Mouse (Mus musculus) G1E (cell line): ENCODE measurements around the gene Pde9a. TPM values are rescaled to one million over a fixed set of nuclear protein-coding genes. Genes with fewer than 3 reads are reported as not detected.

ENCODE experiments used
- ATAC-seq: 2 replicates; pipeline ENCODE4 v1.8.0; 2016; ENCODE audit warnings: mild to moderate bottlenecking; ENCODE audit not compliant: insufficient number of reproducible peaks, poor library complexity, low FRiP score, severe bottlenecking; ENCODE audit errors: extremely low read depth
- DNase-seq: peaks from one replicate; pipeline ENCODE4 v3.0.0; 2012; ENCODE audit warnings: low spot score
- H3K27me3 ChIP-seq: 2 replicates; pipeline ENCODE4 v1.6.1; 2012; ENCODE audit warnings: mild to moderate bottlenecking, low read length, inconsistent platforms; ENCODE audit not compliant: insufficient read depth
- H3K36me3 ChIP-seq: replicated peaks from 2 replicates; pipeline ENCODE3; 2012; ENCODE audit warnings: mild to moderate bottlenecking, inconsistent platforms
- H3K4me1 ChIP-seq: 2 replicates; pipeline ENCODE4 v1.6.1; 2012; ENCODE audit warnings: low read depth, low read length, inconsistent platforms, mixed read lengths; ENCODE audit not compliant: insufficient read depth
- H3K4me3 ChIP-seq: 2 replicates; pipeline ENCODE4 v1.5.1; 2012; ENCODE audit warnings: low read depth, mild to moderate bottlenecking, inconsistent platforms, low read length, moderate library complexity, mixed read lengths
- H3K9me3 ChIP-seq: replicated peaks from 2 replicates; pipeline ENCODE4 v1.6.1; 2012; ENCODE audit warnings: inconsistent platforms
- CTCF ChIP-seq: IDR thresholded peaks from 2 replicates; pipeline ENCODE4 v1.5.1; 2012; ENCODE audit warnings: low read depth, low read length, inconsistent platforms, mixed read lengths
- GATA1 ChIP-seq: IDR thresholded peaks from 2 replicates; pipeline ENCODE4 v1.6.1; 2012; ENCODE audit warnings: borderline replicate concordance, low read length, inconsistent platforms, mixed read lengths
- GATA2 ChIP-seq: IDR thresholded peaks from 2 replicates; pipeline ENCODE4 v1.6.1; 2012; ENCODE audit warnings: low read depth, low read length, inconsistent platforms, borderline replicate concordance
- POLR2AphosphoS5 ChIP-seq: IDR thresholded peaks from 2 replicates; pipeline ENCODE4 v1.6.1; 2012; ENCODE audit warnings: low read depth, low read length, inconsistent platforms; ENCODE audit not compliant: insufficient replicate concordance
- TAL1 ChIP-seq: conservative IDR thresholded peaks from 2 replicates; pipeline ENCODE4 v1.6.1; 2012; ENCODE audit warnings: low read depth, low read length, inconsistent platforms, mixed read lengths
- polyA plus RNA-seq: library from polyadenylated mRNA; stranded (reverse); fragments of >175 nt; gene quantifications from 2 replicates; pipeline ENCODE4 v1.2.3, GENCODE M21; 2012
- total RNA-seq, 2 experiments: library from RNA; stranded (forward) in 1 of 2; stranded (reverse) in 1 of 2; fragments of 200-1000 nt in 1 of 2; fragments of >200 nt in 1 of 2; fragmentation: Nextera tagmentation in 1 of 2; gene quantifications; 2 replicates each; pipeline ENCODE4 v1.2.3; 2014 to 2017

Gene Pde9a
- total and polyA plus RNA-seq, 3 experiments, result 0.16 TPM; not detected in 2

DNA sequence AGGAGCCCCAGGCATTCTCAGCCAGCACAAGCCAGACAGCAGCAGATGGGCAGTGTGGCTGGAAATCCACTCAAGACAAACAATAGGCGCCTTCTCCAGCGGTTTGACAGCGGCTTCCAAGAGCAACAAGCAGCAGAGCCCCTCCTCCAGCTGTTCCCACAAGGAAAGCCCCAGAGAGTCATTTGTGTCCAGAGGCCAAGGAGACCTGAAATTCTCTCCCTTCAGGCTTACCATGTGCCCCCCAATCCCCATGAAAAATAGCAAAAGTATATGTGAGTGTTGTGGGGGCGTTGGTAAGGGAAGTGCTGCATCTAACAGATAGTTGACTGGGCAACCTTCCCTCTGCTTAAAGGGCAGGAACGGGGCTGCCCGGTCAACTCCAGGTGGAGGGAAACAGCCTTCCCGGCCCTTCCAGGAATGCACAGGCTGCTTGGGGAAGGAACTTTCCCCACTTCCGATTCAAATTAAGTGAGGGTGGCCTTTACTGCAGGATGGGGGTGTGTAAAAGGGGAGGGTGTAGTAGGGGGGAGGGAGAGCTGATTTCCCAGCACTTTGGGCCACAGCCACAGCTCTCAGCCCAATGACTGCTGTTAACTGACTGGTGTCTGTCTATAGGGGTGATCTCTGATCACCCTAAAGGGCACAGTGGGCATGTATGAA is 912 bp upstream of the Pde9a start:
- Histone ChIP-seq H3K4me3 (no peak overlapping the region), H3K36me3 (no peaks in the 10 kb centered on the region), H3K4me1 (no peaks in the 10 kb centered on the region), H3K9me3 (peaks cover 75% of the 10 kb centered on the region), H3K27me3 (no peaks in the 10 kb centered on the region)
- ATAC-seq (no peak), DNase-seq (no peak)
- TF ChIP-seq TAL1 (no peak), GATA2 (no peak), GATA1 (no peak), CTCF (no peak), POLR2AphosphoS5 (no peak)

DNA sequence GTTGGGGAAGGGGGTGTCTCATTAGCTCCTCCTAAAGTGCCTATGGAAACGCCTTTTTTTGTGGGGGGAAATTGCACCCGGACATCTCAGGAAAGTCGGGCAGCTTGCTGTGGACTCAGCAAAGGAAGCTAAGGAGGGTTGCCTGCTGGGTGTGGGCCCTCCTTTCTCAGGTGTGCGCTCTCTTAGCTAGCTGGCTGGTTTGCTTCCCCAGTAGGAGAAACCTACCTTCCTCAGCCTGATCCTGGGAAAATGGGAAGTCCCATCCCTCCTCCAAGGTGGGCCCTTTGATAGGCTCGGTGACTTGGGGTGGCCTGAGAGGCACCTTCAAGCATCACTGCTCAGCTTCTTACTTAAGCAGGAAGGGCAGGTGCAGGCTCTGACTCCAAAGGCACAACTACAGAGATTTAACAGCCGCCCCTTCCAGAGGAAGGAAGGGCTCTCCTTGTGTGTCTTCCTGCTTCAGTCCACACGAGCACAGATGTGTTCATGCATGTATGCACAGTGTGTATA is 811 bp downstream of the Pde9a start:
- Histone ChIP-seq H3K4me3 (no peak overlapping the region), H3K36me3 (no peaks in the 10 kb centered on the region), H3K27me3 (no peaks in the 10 kb centered on the region), H3K9me3 (peaks cover 66% of the 10 kb centered on the region), H3K4me1 (no peaks in the 10 kb centered on the region)
- ATAC-seq (no peak), DNase-seq (no peak)
- TF ChIP-seq GATA2, result no peak
- no peak for TF ChIP-seq TAL1
- no peak for TF ChIP-seq GATA1
- TF ChIP-seq POLR2AphosphoS5, result no peak
- TF ChIP-seq CTCF, result no peak

DNA sequence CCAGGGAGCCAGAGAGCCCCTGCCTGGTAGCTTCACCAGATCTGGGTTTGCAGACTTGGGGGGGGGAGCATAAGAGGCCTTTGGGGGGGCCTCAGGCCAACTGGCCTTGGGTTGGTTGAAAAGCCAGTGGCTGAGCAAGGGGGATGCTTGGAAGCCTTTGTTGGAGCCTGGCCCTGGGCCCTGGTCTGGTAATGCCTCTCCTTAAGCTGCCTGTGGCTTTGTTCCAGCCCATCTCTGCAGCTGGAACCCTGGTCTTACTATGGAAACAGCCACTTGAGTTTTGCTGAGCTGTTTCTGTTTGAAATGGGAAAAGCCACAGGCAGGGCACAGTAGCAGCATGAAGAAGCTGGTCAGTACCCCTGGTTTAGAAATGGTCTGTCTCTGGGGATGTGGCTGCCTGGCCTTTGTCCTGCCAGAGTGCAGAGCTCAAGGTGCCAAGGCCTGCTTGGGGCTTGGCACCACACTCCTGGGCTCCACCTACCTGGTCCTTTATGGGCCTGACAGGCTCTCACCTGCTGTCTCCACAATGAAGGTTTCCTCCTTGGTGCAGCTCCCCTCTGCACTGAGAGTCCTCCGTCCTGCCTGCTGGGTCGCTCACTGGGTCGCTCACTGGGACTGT is 3.5 kb downstream of the Pde9a start:
- no peak for DNase-seq
- TF ChIP-seq GATA1 (no peak), TAL1 (no peak), GATA2 (no peak), CTCF (no peak), POLR2AphosphoS5 (no peak)
- peaks cover 55% of the 10 kb centered on the region for H3K9me3 ChIP-seq
- ATAC-seq, result no peak
- H3K27me3 ChIP-seq, result no peaks in the 10 kb centered on the region
- H3K4me3 ChIP-seq, result no peak overlapping the region
- no peaks in the 10 kb centered on the region for H3K36me3 ChIP-seq
- no peaks in the 10 kb centered on the region for H3K4me1 ChIP-seq

DNA sequence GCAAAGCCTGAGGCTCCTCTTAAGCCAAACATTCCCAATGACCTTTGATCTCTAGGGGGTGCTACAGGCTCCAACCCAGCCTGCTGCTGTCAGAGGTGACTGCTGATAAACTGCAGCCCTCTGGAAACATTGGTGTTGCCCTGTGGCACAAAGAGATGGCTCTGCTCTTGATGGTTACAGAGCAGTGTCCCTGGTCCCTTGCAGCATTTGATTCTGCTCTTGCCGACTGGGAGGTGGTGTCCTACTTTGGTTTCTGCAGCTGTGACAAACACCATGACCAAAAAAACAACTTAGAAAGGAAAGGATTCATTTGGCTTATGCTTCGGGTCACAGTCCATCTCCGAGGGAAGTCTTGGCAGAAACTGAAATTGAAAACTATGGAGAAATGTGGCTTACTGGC is 5.5 kb downstream of the Pde9a start:
- no peaks in the 10 kb centered on the region for H3K36me3 ChIP-seq
- DNase-seq, result no peak
- peaks cover 47% of the 10 kb centered on the region for H3K9me3 ChIP-seq
- no peak for TF ChIP-seq GATA1
- TF ChIP-seq GATA2, result no peak
- TF ChIP-seq POLR2AphosphoS5, result no peak
- no peak for TF ChIP-seq TAL1
- TF ChIP-seq CTCF, result no peak
- H3K4me1 ChIP-seq, result no peaks in the 10 kb centered on the region
- H3K27me3 ChIP-seq, result no peaks in the 10 kb centered on the region
- no peak overlapping the region for H3K4me3 ChIP-seq
- ATAC-seq, result no peak

DNA sequence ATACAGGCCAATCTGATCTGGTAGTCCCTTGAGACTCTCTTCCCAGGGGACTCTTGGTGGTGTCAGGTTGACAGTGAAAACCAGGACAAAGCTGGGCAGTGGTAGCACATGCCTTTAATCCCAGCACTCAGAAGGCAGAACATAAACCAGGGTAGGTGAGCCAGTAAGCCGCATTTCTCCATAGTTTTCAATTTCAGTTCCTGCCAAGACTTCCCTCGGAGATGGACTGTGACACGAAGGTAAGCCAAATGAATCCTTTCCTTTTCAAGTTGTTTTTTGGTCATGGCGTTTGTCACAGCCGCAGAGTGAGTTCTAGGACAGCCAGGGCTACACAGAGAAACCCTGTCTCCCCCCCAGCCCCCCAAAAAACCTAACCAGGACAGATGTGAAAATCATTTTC is 6.0 kb downstream of the Pde9a start:
- Histone ChIP-seq H3K27me3 (no peaks in the 10 kb centered on the region), H3K9me3 (peaks cover 41% of the 10 kb centered on the region), H3K4me3 (no peak overlapping the region), H3K36me3 (no peaks in the 10 kb centered on the region), H3K4me1 (no peaks in the 10 kb centered on the region)
- ATAC-seq, result no peak
- no peak for DNase-seq
- no peak for TF ChIP-seq CTCF
- TF ChIP-seq POLR2AphosphoS5, result no peak
- TF ChIP-seq TAL1, result no peak
- TF ChIP-seq GATA1, result no peak
- no peak for TF ChIP-seq GATA2

DNA sequence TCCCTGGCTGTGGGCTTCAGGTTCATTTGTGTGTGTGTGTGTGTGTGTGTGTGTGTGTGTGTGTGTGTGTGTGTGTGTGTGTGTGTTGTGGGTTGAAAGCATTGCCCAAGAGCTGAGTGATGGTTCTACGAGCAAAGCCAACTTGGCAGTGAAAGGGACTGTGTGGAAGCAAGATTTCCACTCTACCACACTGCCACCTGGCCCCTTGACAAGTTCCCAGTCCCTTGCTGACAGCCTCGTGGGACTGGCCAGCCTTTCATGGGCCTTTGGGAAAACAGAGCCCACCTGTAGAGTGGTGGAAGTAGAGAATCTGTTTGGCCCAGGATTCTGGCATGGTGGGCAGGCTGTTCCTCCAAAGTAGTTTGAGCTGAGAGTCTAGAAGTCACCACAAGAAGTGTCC is 7.8 kb downstream of the Pde9a start:
- no peak overlapping the region for H3K4me3 ChIP-seq
- no peaks in the 10 kb centered on the region for H3K27me3 ChIP-seq
- ATAC-seq (no peak), DNase-seq (no peak)
- H3K9me3 ChIP-seq, result peaks cover 31% of the 10 kb centered on the region
- TF ChIP-seq TAL1 (no peak), GATA1 (no peak), GATA2 (no peak), CTCF (no peak), POLR2AphosphoS5 (no peak)
- H3K36me3 ChIP-seq, result no peaks in the 10 kb centered on the region
- H3K4me1 ChIP-seq, result no peaks in the 10 kb centered on the region
